Mouse (Mus musculus): ENCODE measurements around the gene Tgm6. TPM values are rescaled to one million over a fixed set of nuclear protein-coding genes. Genes with fewer than 3 reads are reported as not detected.

The Tgm6 gene
- polyA plus RNA-seq, 1 experiment from 2014 or later = not detected

- Histone ChIP-seq H3K4me2 (no peak within 1 kb of the TSS), H3K27me3 (replicated peaks; ENCODE audit: control insufficient read depth, insufficient read depth, low read length) (no peaks in the 10 kb centered on the region), H3K36me3 (ENCODE audit: control insufficient read depth, insufficient read depth, low read length) (no peaks in the 10 kb centered on the region), H3K9me3 (ENCODE audit: control insufficient read depth, low read length) (no peaks in the 10 kb centered on the region), H3K4me3 (ENCODE audit: low read depth, low read length) (no peak within 1 kb of the TSS), H3K27ac (ENCODE audit: low read depth, low read length) (no peak within 1 kb of the TSS), H3K9ac (ENCODE audit: low read depth, low read length) (no peak within 1 kb of the TSS), H3K4me1 (replicated peaks; ENCODE audit: control insufficient read depth, insufficient read depth, low read length) (no peaks in the 10 kb centered on the region)
- ATAC-seq (replicated peaks; ENCODE audit: low FRiP score) (no peak), DNase-seq (ENCODE audit: low spot score) (no peak)
- 88% methylated on average over 16 of the region's 16 CpGs for WGBS
Measured at GRCm38 (mm10) chr2:130194894-130195293, 82.7 kb downstream of the Tgm6 start, which contains the start of gene Tmc2. Gene Tmc2 (plus strand): TSS chr2:130195194.

- H3K27ac ChIP-seq (ENCODE audit: low read depth, low read length) = no peak overlapping the region
Measured at GRCm38 (mm10) chr2:130200961-130201360, 88.7 kb downstream of the Tgm6 start.

More at GRCm38 (mm10) chr2:130200961-130201360, 88.7 kb downstream of the Tgm6 start:
- ATAC-seq (replicated peaks; ENCODE audit: low FRiP score) (no peak), DNase-seq (ENCODE audit: low spot score) (no peak)
- H3K9me3 ChIP-seq (ENCODE audit: control insufficient read depth, low read length) = no peaks in the 10 kb centered on the region
- 81% methylated on average over 5 of the region's 5 CpGs for WGBS
- no peaks in the 10 kb centered on the region for H3K4me1 ChIP-seq (replicated peaks; ENCODE audit: control insufficient read depth, insufficient read depth, low read length)
- H3K4me2 ChIP-seq = no peak overlapping the region
- H3K36me3 ChIP-seq (ENCODE audit: control insufficient read depth, insufficient read depth, low read length) = no peaks in the 10 kb centered on the region
- H3K27me3 ChIP-seq (replicated peaks; ENCODE audit: control insufficient read depth, insufficient read depth, low read length) = no peaks in the 10 kb centered on the region
- H3K9ac ChIP-seq (ENCODE audit: low read depth, low read length) = no peak overlapping the region
- no peak overlapping the region for H3K4me3 ChIP-seq (ENCODE audit: low read depth, low read length)

Other genes with a start within 250 kb of the Tgm6 start
- gene Tgm3, start 100.1 kb upstream of the Tgm6 start, polyA plus RNA-seq (2014; fragmentation: Nextera tagmentation; extraction: Ambion mirVana) = not detected in 2 replicates
- 633 and 668 TPM in 2 replicates for gene Snrpb, start 67.0 kb downstream of the Tgm6 start, polyA plus RNA-seq (2014; fragmentation: Nextera tagmentation; extraction: Ambion mirVana)
- gene Tmc2, start 82.8 kb downstream of the Tgm6 start, polyA plus RNA-seq (2014; fragmentation: Nextera tagmentation; extraction: Ambion mirVana) = 0.09 and 0.11 TPM in 2 replicates
- gene Nop56, start 162.0 kb downstream of the Tgm6 start, polyA plus RNA-seq (2014; fragmentation: Nextera tagmentation; extraction: Ambion mirVana) = 516 and 536 TPM in 2 replicates
- gene Idh3b, start 172.1 kb downstream of the Tgm6 start, polyA plus RNA-seq (2014; fragmentation: Nextera tagmentation; extraction: Ambion mirVana) = 184 and 188 TPM in 2 replicates
- gene Ebf4, start 182.8 kb downstream of the Tgm6 start, polyA plus RNA-seq (2014; fragmentation: Nextera tagmentation; extraction: Ambion mirVana) = 0.78 and 0.81 TPM in 2 replicates

All from liver, embryonic 11.5 days (tissue).